Mouse (Mus musculus): Measurements from ENCODE around the gene Hdgf. TPM values are rescaled to one million over a fixed set of nuclear protein-coding genes. Genes with fewer than 3 reads are reported as not detected.
A peak's percentile ranks its signal among the peaks of the same experiment; 100 is the strongest.
"Not testable (repeated sequence)": the region's sequence is repeated elsewhere in the genome, so short reads cannot be mapped to it uniquely, and the experiment has no call there.

The Hdgf gene
- polyA plus RNA-seq, 1 experiment from 2014 or later, result 289 TPM

- Histone ChIP-seq H3K4me1 (ENCODE audit: control insufficient read depth, insufficient read depth, low read length) (no peaks in the 10 kb centered on the region), H3K27me3 (ENCODE audit: control insufficient read depth, insufficient read depth, low read length) (no peaks in the 10 kb centered on the region), H3K4me3 (ENCODE audit: low read depth, low read length) (peak overlapping the region; percentile 97), H3K4me2 (ENCODE audit: low read depth, low read length) (peak overlapping the region; percentile 5), H3K36me3 (replicated peaks; ENCODE audit: control insufficient read depth, insufficient read depth, low read depth, low read length) (no peaks in the 10 kb centered on the region), H3K9me3 (replicated peaks; ENCODE audit: control insufficient read depth, low read length) (no peaks in the 10 kb centered on the region), H3K9ac (replicated peaks; ENCODE audit: low read length) (no peak overlapping the region; the same call in 1 of the 2 replicates), H3K27ac (replicated peaks; ENCODE audit: low read depth, low read length) (no peak overlapping the region)
- DNase-seq (ENCODE audit: low spot score), result no peak
- 9% methylated on average over 10 of the region's 10 CpGs for WGBS
- ATAC-seq (replicated peaks; ENCODE audit: insufficient number of reproducible peaks, low FRiP score, low TSS enrichment, low read depth), result peak; percentile 14; the same call in 1 of the 2 replicates
Observed at GRCm38 (mm10) chr3:87886004-87886365, 20.1 kb upstream of the Hdgf start.

DNA sequence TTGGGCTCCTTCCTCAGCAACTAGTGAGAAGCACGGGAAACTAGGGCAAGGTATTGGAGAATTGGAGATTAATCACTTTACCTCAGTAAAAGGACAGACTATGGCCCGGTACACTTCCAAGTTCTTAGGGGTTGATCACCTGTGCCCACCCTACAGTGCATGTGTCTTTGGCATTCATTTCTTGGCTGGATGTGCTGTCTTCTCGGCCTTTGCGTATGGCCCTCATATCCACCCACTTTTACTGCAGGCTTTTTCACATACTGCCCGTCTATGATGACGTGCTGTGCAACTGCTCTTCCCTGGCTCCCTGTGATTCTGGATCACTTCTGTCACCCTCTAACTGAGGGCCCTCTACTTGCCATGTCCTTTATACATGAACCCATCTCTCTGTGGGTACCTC is 19.7 kb upstream of the Hdgf start:
- Histone ChIP-seq H3K27me3 (ENCODE audit: control insufficient read depth, insufficient read depth, low read length) (no peaks in the 10 kb centered on the region), H3K27ac (replicated peaks; ENCODE audit: low read depth, low read length) (no peak overlapping the region), H3K4me3 (ENCODE audit: low read depth, low read length) (no peak overlapping the region), H3K4me1 (ENCODE audit: control insufficient read depth, insufficient read depth, low read length) (no peaks in the 10 kb centered on the region), H3K4me2 (ENCODE audit: low read depth, low read length) (no peak overlapping the region), H3K9me3 (replicated peaks; ENCODE audit: control insufficient read depth, low read length) (no peaks in the 10 kb centered on the region), H3K36me3 (replicated peaks; ENCODE audit: control insufficient read depth, insufficient read depth, low read depth, low read length) (no peaks in the 10 kb centered on the region), H3K9ac (replicated peaks; ENCODE audit: low read length) (no peak overlapping the region)
- ATAC-seq (replicated peaks; ENCODE audit: insufficient number of reproducible peaks, low FRiP score, low TSS enrichment, low read depth), result no peak
- 77% methylated on average over 6 of the region's 6 CpGs for WGBS
- no peak for DNase-seq (ENCODE audit: low spot score)

GRCm38 (mm10) chr3:87887400-87887799 is 18.7 kb upstream of the Hdgf start:
- not testable (repeated sequence) for H3K9me3 ChIP-seq (replicated peaks; ENCODE audit: control insufficient read depth, low read length); H3K36me3 ChIP-seq (replicated peaks; ENCODE audit: control insufficient read depth, insufficient read depth, low read depth, low read length); H3K27ac ChIP-seq (replicated peaks; ENCODE audit: low read depth, low read length); H3K4me2 ChIP-seq (ENCODE audit: low read depth, low read length); DNase-seq (ENCODE audit: low spot score); H3K9ac ChIP-seq (replicated peaks; ENCODE audit: low read length); H3K27me3 ChIP-seq (ENCODE audit: control insufficient read depth, insufficient read depth, low read length); ATAC-seq (replicated peaks; ENCODE audit: insufficient number of reproducible peaks, low FRiP score, low TSS enrichment, low read depth); H3K4me3 ChIP-seq (ENCODE audit: low read depth, low read length); H3K4me1 ChIP-seq (ENCODE audit: control insufficient read depth, insufficient read depth, low read length)
- WGBS, result 83% methylated on average over 4 of the region's 4 CpGs

- no peak overlapping the region for H3K27ac ChIP-seq (replicated peaks; ENCODE audit: low read depth, low read length)
- 61% methylated on average over 3 of the region's 3 CpGs for WGBS
Observed at GRCm38 (mm10) chr3:87891481-87891880, 14.6 kb upstream of the Hdgf start.

GRCm38 (mm10) chr3:87893367-87893905 is 12.7 kb upstream of the Hdgf start:
- no peak overlapping the region for H3K27ac ChIP-seq (replicated peaks; ENCODE audit: low read depth, low read length)

More at GRCm38 (mm10) chr3:87891481-87891880, 14.6 kb upstream of the Hdgf start:
- no peak overlapping the region for H3K4me3 ChIP-seq (ENCODE audit: low read depth, low read length)
- no peaks in the 10 kb centered on the region for H3K27me3 ChIP-seq (ENCODE audit: control insufficient read depth, insufficient read depth, low read length)
- H3K4me2 ChIP-seq (ENCODE audit: low read depth, low read length), result no peak overlapping the region
- no peak for ATAC-seq (replicated peaks; ENCODE audit: insufficient number of reproducible peaks, low FRiP score, low TSS enrichment, low read depth)
- DNase-seq (ENCODE audit: low spot score), result no peak
- H3K4me1 ChIP-seq (ENCODE audit: control insufficient read depth, insufficient read depth, low read length), result no peaks in the 10 kb centered on the region
- H3K9ac ChIP-seq (replicated peaks; ENCODE audit: low read length), result no peak overlapping the region
- no peaks in the 10 kb centered on the region for H3K36me3 ChIP-seq (replicated peaks; ENCODE audit: control insufficient read depth, insufficient read depth, low read depth, low read length)
- H3K9me3 ChIP-seq (replicated peaks; ENCODE audit: control insufficient read depth, low read length), result no peaks in the 10 kb centered on the region

DNA sequence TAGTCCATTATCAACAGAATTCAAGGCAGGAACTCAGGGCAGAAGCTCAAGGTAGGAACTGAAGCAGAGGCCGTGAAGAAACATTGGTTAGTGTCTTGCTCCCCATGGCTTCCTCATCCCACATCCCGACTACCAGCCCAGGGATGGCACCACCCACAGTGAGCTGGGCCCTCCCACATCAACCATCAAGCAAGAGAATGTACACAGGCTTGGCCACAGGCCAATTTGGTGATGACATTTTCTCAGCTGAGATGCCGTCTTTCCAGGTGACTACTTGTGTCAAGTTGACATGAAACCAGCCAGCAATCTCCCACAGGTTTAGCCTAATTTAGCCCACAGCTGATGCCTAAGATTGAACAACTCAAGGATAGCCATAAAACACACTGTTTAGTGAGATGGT is 6.9 kb upstream of the Hdgf start:
- no peaks in the 10 kb centered on the region for H3K27me3 ChIP-seq (ENCODE audit: control insufficient read depth, insufficient read depth, low read length)
- ATAC-seq (replicated peaks; ENCODE audit: insufficient number of reproducible peaks, low FRiP score, low TSS enrichment, low read depth) (no peak), DNase-seq (ENCODE audit: low spot score) (no peak)
- H3K4me1 ChIP-seq (ENCODE audit: control insufficient read depth, insufficient read depth, low read length), result no peaks in the 10 kb centered on the region
- no peaks in the 10 kb centered on the region for H3K36me3 ChIP-seq (replicated peaks; ENCODE audit: control insufficient read depth, insufficient read depth, low read depth, low read length)
- no peak overlapping the region for H3K4me2 ChIP-seq (ENCODE audit: low read depth, low read length)
- H3K4me3 ChIP-seq (ENCODE audit: low read depth, low read length), result no peak overlapping the region
- H3K9ac ChIP-seq (replicated peaks; ENCODE audit: low read length), result no peak overlapping the region
- H3K9me3 ChIP-seq (replicated peaks; ENCODE audit: control insufficient read depth, low read length), result no peaks in the 10 kb centered on the region
- WGBS, result 70% methylated on average over 3 of the region's 3 CpGs
- no peak overlapping the region for H3K27ac ChIP-seq (replicated peaks; ENCODE audit: low read depth, low read length)

More at GRCm38 (mm10) chr3:87893367-87893905, 12.7 kb upstream of the Hdgf start:
- WGBS, result 73% methylated on average over 3 of the region's 3 CpGs
- Histone ChIP-seq H3K4me3 (ENCODE audit: low read depth, low read length) (no peak overlapping the region), H3K4me1 (ENCODE audit: control insufficient read depth, insufficient read depth, low read length) (no peaks in the 10 kb centered on the region), H3K9me3 (replicated peaks; ENCODE audit: control insufficient read depth, low read length) (no peaks in the 10 kb centered on the region), H3K9ac (replicated peaks; ENCODE audit: low read length) (no peak overlapping the region), H3K36me3 (replicated peaks; ENCODE audit: control insufficient read depth, insufficient read depth, low read depth, low read length) (no peaks in the 10 kb centered on the region), H3K4me2 (ENCODE audit: low read depth, low read length) (no peak overlapping the region), H3K27me3 (ENCODE audit: control insufficient read depth, insufficient read depth, low read length) (no peaks in the 10 kb centered on the region)
- DNase-seq (ENCODE audit: low spot score), result no peak
- ATAC-seq (replicated peaks; ENCODE audit: insufficient number of reproducible peaks, low FRiP score, low TSS enrichment, low read depth), result no peak

- WGBS, result 66% methylated on average over 3 of the region's 3 CpGs
- no peak for DNase-seq (ENCODE audit: low spot score)
- ATAC-seq (replicated peaks; ENCODE audit: insufficient number of reproducible peaks, low FRiP score, low TSS enrichment, low read depth), result no peak
- Histone ChIP-seq H3K4me1 (ENCODE audit: control insufficient read depth, insufficient read depth, low read length) (no peaks in the 10 kb centered on the region), H3K9me3 (replicated peaks; ENCODE audit: control insufficient read depth, low read length) (no peaks in the 10 kb centered on the region), H3K36me3 (replicated peaks; ENCODE audit: control insufficient read depth, insufficient read depth, low read depth, low read length) (no peaks in the 10 kb centered on the region), H3K4me2 (ENCODE audit: low read depth, low read length) (no peak overlapping the region), H3K4me3 (ENCODE audit: low read depth, low read length) (no peak overlapping the region), H3K9ac (replicated peaks; ENCODE audit: low read length) (no peak overlapping the region), H3K27me3 (ENCODE audit: control insufficient read depth, insufficient read depth, low read length) (no peaks in the 10 kb centered on the region), H3K27ac (replicated peaks; ENCODE audit: low read depth, low read length) (no peak overlapping the region)
Observed at GRCm38 (mm10) chr3:87899776-87900175, 6.3 kb upstream of the Hdgf start.

DNA sequence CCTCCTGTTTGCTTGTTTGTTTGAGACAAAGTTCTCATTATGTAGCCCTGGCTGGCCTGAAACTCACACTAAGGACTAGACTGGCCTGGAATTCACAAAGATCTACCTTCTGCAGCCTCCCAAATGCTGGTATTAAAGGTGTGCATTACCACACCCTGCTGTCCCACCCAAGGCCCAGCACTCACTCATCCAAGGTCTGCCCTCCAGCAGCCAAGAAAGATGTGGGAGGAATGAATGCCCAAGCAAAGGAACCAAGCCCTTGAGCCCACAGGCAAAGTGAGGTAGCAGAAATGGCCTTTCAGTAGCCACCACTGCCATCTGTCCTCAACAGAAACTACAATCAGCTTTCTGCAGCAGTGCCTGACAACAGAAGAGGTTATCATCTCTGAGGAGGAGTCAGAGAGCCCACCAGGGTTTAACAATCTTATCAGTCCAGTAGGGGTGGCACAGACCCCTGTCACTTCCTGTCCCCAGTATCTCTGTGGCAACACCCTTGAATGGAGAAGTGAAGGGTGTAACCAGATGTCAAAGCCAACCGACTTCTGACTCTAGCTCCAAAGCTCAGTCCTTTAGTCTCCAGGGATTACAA is 5.0 kb upstream of the Hdgf start:
- no peak overlapping the region for H3K4me2 ChIP-seq (ENCODE audit: low read depth, low read length)
- H3K4me1 ChIP-seq (ENCODE audit: control insufficient read depth, insufficient read depth, low read length), result no peaks in the 10 kb centered on the region
- no peak overlapping the region for H3K4me3 ChIP-seq (ENCODE audit: low read depth, low read length)
- no peak overlapping the region for H3K27ac ChIP-seq (replicated peaks; ENCODE audit: low read depth, low read length)
- WGBS, result 56% methylated on average over 1 of the region's 1 CpGs
- no peak for ATAC-seq (replicated peaks; ENCODE audit: insufficient number of reproducible peaks, low FRiP score, low TSS enrichment, low read depth)
- no peaks in the 10 kb centered on the region for H3K9me3 ChIP-seq (replicated peaks; ENCODE audit: control insufficient read depth, low read length)
- no peaks in the 10 kb centered on the region for H3K27me3 ChIP-seq (ENCODE audit: control insufficient read depth, insufficient read depth, low read length)
- DNase-seq (ENCODE audit: low spot score), result no peak
- H3K36me3 ChIP-seq (replicated peaks; ENCODE audit: control insufficient read depth, insufficient read depth, low read depth, low read length), result no peaks in the 10 kb centered on the region
- no peak overlapping the region for H3K9ac ChIP-seq (replicated peaks; ENCODE audit: low read length)
